Mouse (Mus musculus) A20 (cell line): ENCODE data around the gene Acrbp.

Experiments
- DNase-seq: peaks from one replicate; pipeline ENCODE4 v3.0.0-alpha.2; 2011; ENCODE audit warnings: low read depth, low spot score

The Acrbp gene

DNA sequence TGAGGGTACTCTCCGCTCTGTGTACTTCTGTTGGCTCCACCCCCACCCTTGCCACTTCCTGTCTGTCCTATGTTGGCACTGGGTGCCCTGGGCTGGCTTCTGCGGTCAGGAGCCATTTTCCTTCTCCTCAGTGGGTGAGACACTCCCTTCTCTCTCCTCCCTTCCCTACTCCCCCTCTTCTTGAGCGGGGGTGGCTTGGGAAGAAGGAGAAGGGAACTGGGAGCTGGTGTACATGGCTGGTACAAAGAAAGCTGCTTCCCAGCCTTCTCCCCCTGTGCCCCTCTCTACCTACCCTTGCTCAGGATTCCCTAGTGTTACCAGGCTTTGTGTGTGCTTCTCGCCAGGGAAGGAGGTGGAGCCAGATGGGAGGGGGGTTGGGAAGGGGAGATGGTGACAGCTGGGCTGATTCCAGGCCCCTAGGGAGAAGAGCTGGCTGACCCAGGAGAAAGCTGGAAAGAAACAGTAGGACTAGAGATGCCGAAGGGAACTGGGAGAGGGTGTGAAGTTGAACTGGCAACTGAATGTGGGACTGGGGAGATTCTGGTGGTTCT, 50.0 kb downstream of the Acrbp start:
- DNase-seq = no peak

DNA sequence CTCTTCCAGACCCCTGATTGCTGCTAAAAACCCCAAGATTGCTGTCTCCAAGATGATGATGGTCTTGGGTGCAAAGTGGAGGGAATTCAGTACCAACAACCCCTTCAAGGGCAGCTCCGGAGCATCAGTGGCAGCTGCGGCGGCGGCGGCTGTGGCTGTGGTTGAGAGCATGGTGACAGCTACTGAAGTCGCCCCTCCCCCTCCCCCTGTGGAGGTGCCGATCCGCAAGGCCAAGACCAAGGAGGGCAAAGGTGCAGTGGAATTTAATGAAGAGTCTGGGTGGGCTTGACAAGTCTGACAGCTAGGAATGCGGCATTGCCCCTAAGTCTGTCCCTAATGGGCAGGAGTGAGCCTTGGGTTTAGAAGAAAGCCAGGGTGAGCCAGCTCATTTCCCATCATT, 52.0 kb downstream of the Acrbp start:
- DNase-seq = no peak

DNA sequence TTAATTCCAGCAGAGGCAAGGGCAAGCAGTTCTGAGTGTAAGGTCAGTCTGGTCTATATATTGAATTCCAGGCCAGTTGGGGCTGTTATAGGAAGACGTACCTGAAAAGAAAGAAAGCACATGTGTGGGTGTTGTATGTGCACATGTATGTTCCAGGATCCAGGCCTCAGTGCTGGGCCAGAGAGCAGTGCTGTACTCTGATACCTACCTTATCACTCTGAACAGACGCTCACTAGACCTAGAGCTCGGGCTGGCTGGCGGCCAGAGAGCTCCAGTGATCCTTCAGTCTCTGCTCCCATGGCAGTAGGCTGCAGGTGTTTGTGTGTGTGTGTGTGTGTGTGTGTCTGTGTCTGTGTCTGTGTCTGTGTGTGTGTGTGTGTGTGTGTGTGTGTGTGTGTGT, 54.7 kb downstream of the Acrbp start:
- DNase-seq = no peak

DNA sequence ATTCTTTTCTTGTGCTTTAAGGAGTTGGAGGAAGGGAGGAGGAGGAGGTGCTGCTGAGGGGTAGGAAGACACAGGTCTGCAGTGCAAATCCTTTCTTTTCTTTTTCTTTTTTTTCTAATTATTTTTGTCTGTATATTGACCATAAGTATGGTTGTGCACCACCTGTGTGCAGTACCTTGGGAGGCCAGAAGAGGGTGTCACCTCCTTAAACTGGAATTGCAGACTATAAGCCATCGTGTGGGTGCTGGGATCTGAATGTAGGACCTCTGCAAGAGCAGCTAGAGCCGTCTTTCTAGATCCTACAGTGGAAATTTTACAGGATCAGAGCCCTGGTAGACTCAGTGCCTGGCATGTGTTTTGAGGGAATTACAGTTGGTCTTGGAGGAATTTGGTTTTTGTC, 58.2 kb downstream of the Acrbp start:
- peak; percentile 26 for DNase-seq

DNA sequence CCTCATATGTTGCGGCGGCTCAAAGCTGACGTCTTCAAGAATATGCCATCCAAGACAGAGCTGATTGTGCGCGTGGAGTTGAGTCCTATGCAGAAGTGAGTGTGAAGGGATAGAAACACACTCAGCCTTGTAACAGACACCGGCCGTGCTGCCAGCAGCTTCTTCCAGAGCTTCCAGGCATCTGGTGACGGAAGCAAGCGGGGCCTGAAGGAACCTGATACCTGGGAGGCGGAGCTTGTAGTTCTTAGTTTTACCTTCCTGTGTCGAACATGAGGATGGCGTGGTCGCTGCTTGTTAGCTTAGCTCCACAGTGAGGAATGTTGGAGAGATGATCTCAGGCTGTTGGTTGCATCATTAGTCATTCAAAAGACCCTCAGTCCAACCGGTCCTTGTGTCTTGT, 59.9 kb downstream of the Acrbp start:
- DNase-seq = no peak

DNA sequence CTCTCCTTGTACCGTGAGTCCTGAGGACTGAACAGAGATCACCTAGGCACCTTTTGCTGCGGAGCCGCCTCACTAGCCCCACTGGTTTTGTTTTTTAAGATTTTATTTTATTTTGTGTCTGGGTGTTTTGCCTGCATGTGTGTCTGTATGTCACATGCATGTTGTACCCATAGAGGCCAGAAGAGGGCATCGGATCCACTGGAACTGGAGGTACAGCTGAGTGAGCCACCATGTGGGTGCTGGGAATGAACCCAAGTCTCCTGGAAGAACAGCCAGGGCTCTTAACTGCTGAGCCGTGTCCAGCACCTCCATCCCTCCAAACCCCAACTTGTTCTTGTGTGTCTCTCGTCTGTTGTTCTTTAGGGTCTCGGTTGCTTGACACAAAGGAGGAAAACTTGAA, 61.4 kb downstream of the Acrbp start:
- peak; percentile 54 for DNase-seq

DNA sequence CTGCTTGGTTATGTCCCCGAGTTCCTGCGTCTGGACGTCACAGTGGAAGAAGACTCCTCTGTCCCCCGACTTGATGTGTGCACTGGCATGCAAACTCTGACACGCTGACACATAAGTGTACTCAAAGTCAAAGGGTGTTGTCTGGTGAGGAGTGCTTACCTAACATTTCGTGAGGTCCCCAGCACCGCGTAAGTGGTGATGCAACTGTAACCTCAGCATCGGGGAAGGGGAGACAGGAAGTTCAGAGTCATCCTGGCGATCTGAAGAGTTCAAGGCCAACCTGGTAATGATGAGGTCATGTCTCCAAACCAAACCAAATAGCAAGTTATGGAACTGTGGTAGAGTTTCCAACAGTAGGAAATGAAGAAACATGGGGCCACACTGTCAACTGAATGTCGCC, 63.1 kb downstream of the Acrbp start:
- DNase-seq = no peak
